Mouse (Mus musculus) kidney, adult 8-10 months (tissue): ENCODE measurements around the gene S1pr5.
"Not testable (repeated sequence)": the region's sequence is repeated elsewhere in the genome, so short reads cannot be mapped to it uniquely, and the experiment has no call there.

ENCODE experiments used
- DNase-seq, 2 experiments: peaks; one replicate each; pipeline ENCODE4 v3.0.0; 2022

S1pr5 gene

GRCm38 (mm10) chr9:21198960-21199359 is 49.3 kb downstream of the S1pr5 start:
- no peak for DNase-seq

DNA sequence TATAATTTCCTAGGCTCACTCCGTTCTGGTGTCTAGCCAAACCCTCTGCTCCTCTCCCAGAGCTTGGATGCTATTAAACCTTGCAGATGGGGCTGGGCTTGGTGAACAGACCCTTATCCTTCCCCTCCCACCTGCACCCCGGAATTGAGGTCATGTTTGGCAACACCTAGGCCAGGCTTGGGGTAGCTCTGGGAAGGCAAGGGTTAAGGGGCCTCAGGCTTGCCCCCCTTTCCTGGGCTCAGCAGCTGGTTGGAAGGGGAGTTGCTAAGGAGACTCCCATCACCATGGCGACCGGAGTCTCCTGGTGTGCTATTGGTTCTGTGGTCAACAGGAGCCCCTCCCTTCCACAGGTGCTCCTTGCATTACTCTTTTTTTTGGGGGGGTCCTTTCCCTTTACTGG is 50.3 kb downstream of the S1pr5 start:
- no peak for DNase-seq

DNA sequence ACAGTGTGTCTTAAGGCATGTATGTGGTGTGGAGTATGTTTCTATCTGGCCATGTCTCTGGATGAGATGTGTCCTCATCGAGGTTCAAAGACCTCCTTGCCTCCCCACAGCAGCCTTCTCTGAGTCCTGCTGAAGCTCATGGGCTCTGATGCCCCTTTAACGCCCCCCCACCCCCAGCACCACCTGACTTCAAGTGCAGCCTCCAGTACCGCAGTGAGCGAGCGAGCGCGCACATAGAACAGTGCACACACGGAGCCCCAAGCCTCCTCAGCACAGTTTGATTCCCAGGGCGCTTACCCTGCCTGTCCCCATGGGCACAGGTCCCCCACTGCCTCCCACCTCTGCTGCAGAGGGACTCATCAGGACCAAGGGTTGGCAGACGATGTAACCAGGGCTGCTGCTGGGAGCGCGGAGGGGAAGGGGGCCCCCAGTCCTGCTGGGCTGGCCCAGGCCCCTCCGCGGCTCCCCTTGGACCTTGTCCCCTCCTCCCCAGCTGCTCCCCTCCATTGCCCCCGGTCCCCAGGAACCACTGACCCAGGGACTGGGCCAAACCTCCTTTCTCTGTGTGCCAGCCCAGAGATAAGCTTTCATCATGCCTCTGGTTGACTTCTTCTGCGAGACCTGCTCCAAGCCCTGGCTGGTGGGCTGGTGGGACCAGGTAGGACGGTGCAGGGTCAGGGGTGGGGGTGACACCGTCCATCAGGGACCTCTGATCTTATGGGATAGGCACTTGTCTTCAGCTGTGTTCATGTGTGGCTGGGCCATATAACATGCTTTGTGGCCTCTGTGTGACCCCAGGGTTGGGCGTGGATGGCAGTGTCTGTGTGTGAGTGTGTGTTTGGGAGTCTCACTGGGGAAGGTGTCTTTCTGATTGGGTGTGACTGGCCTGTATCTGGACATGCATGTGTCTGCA is 51.5 kb downstream of the S1pr5 start:
- no peak for DNase-seq

DNA sequence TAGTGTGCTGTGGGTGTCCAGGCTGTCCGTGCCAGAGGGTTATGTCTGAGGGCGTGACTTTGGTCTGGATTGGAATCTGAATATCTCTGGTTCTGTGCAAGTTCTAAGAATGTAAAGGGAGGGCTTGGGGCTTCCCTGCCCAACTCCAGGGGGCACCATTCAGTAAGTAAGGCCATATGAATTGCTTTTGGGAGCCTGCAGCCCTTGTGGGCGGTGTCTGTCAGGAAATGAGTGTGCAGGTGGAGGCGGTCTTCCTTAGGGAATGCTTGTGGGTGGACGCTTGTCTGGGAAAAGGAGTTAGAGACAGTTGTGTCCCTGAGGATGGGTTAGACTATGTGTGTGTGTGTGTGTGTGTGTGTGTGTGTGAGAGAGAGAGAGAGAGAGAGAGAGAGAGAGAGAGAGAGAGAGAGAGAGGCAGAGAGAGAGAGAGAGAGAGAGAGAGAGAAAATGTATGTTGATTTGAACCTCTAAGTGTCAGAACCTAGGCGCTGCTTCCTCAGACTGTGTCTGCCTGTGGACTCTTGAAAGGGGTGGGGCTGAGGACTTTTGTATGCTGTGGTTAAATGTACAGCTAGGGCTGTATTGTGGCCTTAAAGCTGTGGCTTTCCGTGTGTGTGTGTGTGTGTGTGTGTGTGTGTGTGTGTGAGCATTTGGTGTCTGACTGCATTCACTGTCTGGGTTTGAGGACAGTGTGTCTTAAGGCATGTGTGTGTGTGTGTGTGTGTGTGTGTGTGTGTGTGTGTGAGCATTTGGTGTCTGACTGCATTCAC is 52.3 kb downstream of the S1pr5 start:
- not testable (repeated sequence) for DNase-seq

DNA sequence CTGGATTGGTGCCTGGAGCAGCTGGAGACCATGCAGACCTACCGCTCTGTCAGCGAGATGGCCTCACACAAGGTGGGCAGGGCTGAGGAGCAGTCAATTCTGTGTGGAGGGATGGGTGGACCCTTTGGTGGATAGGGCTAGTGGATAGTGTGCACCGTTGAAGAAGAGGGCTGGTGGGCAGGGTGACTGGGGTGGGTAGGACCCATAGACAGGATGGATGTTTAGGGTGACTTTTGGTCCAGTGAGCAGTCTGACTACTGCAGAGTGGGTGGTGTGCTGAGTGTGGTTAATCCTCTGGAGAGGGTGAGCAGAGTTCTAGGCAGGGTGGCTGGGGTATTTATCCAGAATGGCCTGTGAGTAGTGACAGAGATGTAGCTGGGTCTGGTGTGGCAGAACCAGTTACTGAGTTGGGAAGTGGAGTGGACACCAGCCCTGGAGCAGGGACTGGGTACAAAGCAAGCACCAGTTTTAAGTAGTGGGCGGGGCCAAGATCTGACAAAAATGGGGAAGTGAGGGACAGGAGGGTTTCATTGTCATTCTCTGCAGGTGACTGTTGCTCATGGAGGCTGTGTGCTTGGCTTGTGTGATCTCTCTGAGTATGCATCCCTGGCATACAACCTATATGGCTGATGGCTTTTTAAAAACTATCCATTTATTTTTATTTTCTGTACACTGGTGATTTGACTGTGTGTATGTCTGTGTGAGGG is 53.3 kb downstream of the S1pr5 start:
- DNase-seq = no peak

GRCm38 (mm10) chr9:21193786-21194185 is 54.5 kb downstream of the S1pr5 start:
- DNase-seq = no peak
